Mouse (Mus musculus) spleen, adult 2 months (tissue): ENCODE results near the gene Tbxas1.

Experiments
- CTCF ChIP-seq: fragments of 200-500 bp; IDR thresholded peaks from 2 replicates; pipeline ENCODE4 v1.5.1; 2011; ENCODE audit warnings: mild to moderate bottlenecking, inconsistent platforms; ENCODE audit not compliant: insufficient read depth, insufficient read length, insufficient replicate concordance; ENCODE audit errors: extremely low read depth
- POLR2A ChIP-seq: fragments of 200-500 bp; IDR thresholded peaks from 2 replicates; pipeline ENCODE4 v1.6.1; 2011; ENCODE audit warnings: low read depth, low read length, inconsistent platforms

- TF ChIP-seq CTCF (no peak), POLR2A (no peak)
These were observed 46.6 kb downstream of the Tbxas1 start for GRCm38 (mm10) chr6:38921810-38922116.
